Mouse (Mus musculus) C3H10T1/2 (cell line): ENCODE data around the gene Hint1. TPM values are rescaled to one million over a fixed set of nuclear protein-coding genes. Genes with fewer than 3 reads are reported as not detected.

Source experiments
- polyA plus RNA-seq, 2 experiments: library from polyadenylated mRNA; unstranded; fragments of >200 nt; fragmentation: generic; extraction: Trizol; gene quantifications; one replicate each; pipeline ENCODE4 v1.2.1; 2012; ENCODE audit warnings: missing spikeins in 2 of 2

The Hint1 gene
- 1,000 to 10,000 TPM; 1,198 to 1,532 TPM for polyA plus RNA-seq

DNA sequence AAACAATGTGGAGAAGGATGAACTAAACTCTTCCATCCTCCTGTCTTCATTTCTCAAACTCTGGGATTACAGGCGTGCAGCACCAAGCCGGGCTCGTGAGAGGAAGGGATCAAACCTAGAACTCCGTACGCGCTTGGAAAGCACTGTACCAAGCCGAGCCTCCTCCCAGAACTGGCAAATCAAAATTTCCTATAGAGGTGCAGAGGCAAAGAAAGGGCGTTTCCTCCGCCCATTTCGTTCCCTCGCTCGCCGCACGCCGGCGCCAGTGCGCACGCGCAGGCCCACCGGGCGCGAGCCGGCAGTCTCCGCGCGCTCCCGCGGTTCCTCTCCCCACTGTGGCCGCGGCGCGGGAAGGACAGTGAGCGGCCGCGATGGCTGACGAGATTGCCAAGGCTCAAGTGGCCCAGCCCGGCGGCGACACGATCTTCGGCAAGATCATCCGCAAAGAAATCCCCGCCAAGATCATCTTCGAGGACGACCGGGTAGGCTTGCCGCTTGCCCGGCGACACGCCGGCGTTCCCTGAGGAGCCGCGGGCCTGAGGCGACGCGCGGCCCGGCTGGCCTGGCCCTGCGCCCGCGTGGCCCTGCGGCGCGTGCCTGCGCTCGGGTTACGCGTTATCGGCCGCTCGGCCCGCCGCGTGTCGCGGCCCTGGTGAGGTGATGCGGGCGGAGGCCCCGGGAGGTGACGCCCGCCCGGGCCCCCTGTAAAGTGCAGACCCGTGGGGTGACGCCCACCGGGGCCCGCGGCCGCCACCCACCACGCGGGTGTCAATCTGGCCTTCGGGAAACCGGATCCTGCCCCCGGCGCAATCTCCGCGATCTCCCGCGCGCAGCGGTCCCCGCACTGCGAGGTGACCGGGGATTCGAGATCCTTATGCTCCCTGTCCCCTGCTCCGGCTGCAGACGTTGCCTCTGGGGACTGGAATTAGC is at the start of gene Hint1:
Gene Hint1, plus strand, starts transcription at position 265 of the 930 bp plus-strand sequence.

GRCm38 (mm10) chr11:54860256-54861038 is 5.7 kb upstream of the Hint1 start, which contains the start of gene Lyrm7:
Gene Lyrm7, minus strand, starts transcription at chr11:54860916.

DNA sequence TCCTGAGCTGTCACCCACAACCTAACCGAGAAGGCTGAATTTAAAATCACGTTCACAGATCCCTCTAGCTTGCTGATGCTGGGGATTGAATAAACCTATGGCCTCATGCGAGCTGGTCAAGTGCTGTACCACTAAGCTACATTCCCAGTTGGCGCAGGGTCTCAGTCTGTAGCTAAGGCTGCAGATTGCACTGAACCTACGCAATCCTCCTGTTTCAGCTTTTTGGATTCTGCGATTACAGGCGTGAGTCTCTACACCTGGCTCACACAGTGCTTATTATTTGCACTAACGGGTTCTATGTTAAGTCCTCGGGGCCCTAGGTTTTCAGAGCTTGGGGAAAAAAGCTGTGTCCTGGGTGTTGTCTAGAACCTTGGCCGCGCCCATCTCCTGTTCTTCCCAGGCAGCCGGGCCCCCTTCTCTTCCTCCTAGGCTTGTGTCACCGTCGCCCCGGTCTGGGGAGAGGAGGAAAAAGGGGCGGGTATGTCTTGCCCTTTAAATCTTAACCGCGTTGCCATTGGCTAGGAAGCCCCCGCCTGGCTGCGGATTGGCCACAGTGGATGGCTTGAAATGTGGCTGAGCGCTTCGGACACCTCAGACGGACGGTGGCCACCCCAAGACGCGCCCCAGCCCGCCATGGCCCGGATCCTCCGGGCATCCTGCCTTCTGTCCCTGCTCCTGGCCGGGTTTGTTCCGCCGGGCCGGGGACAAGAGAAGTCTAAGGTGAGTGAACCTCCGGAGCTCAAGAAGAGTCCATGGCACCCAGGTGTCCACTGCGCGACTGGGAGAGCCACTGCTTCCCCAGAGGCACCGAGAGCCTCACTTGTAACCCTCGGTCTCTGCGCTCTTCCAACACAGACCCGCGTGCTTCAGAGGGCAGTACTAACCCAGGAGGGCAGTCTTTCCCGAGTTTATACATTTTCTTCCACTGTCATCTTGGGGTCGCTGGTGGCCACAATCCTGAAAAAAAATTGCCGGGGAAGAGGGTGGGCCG is 36.4 kb downstream of the Hint1 start, which contains the start of gene Gpx3:
Gene Gpx3, plus strand, starts transcription at position 121 of the 991 bp plus-strand sequence.

Other genes starting within 250 kb of the Hint1 start
- gene Cdc42se2, start 78.7 kb upstream of the Hint1 start, polyA plus RNA-seq: 10 to 100 TPM in 1 of 2 experiments, 1 to 10 TPM in 1; 5.5 to 16.7 TPM
- 1 to 10 TPM in 1 of 2 experiments, under 1 TPM in 1; 0.13 to 1.8 TPM for gene Lyrm7, start 5.5 kb upstream of the Hint1 start, polyA plus RNA-seq
- gene Gpx3, start 36.1 kb downstream of the Hint1 start, polyA plus RNA-seq: under 1 TPM; 0.04 to 0.30 TPM
- gene Tnip1, start 96.5 kb downstream of the Hint1 start, polyA plus RNA-seq: 10 to 100 TPM; 24.6 to 84.0 TPM
- gene Anxa6, start 167.1 kb downstream of the Hint1 start, polyA plus RNA-seq: 100 to 1,000 TPM; 161 to 416 TPM
- not detected for gene Ccdc69, start 211.7 kb downstream of the Hint1 start, polyA plus RNA-seq
- gene Gm2a, start 231.7 kb downstream of the Hint1 start, polyA plus RNA-seq: 10 to 100 TPM in 1 of 2 experiments, 1 to 10 TPM in 1; 1.3 to 10.1 TPM